Mouse (Mus musculus): ENCODE data around the gene Glt1d1. TPM values are rescaled to one million over a fixed set of nuclear protein-coding genes. Genes with fewer than 3 reads are reported as not detected.
A peak's percentile ranks its signal among the peaks of the same experiment; 100 is the strongest.

The Glt1d1 gene
- polyA plus RNA-seq, 1 experiment from 2014 or later, result 2.9 TPM

DNA sequence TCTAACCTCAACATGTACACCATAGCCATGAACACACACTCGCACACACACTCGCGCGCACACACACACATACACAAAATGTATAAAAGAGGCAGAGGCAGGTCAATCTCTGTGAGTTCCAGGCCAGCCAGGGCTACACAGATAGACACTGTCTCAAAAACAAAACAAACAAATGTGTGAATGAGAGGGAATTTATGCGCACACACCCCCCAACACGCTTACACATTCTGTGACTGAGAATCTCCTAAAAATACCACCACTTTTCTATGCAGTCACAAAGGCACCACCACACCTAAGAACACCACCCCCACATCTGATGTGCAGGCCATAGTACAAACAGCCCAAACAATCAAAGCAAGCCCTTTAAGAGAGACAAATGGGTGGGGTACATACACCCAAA is 19.7 kb upstream of the Glt1d1 start:
- 86% methylated on average over 6 of the region's 6 CpGs for WGBS (ENCODE audit: insufficient replicate concordance)
- DNase-seq (no peak), ATAC-seq (no peak)
- Histone ChIP-seq H3K27ac (ENCODE audit: low read depth) (peak overlapping the region; percentile 91), H3K4me1 (ENCODE audit: insufficient read depth) (peaks cover 64% of the 10 kb centered on the region), H3K4me2 (ENCODE audit: low read depth, low read length) (0 out of 2 replicates have a peak overlapping the region, but pooled peaks have one; percentile 49), H3K36me3 (replicated peaks; ENCODE audit: insufficient read depth, low read length) (peaks cover 13% of the 10 kb centered on the region), H3K4me3 (ENCODE audit: low read depth, low read length) (no peak overlapping the region), H3K27me3 (ENCODE audit: insufficient read depth, low read length) (no peaks in the 10 kb centered on the region), H3K9ac (replicated peaks) (no peak overlapping the region), H3K9me3 (ENCODE audit: low read length) (no peaks in the 10 kb centered on the region)
- TF ChIP-seq CTCF (IDR thresholded peaks at IDR 0.05; ENCODE audit: low read depth), result no peak
- TF ChIP-seq EP300 (IDR thresholded peaks at IDR 0.05; ENCODE audit: low read depth), result no peak

DNA sequence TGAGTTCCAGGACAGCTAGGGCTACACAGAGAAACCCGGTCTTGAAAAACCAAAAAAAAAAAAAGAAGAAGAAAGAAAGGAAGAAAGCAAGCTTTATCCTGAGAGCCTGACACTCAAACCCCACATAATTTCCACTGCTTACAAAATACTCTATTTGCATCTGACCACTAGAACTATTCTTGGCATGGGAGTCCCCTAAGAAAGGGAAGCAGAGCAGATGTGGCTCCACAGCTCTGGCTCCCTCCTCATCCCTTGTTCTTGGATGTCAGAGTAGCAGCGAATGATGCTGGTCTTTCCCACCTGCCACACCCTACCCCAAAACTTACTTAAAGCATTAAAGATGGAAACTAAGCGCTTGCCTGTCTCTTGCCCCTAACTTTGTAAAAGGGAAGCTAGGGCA is 16.6 kb upstream of the Glt1d1 start:
- ATAC-seq (no peak), DNase-seq (no peak)
- Histone ChIP-seq H3K36me3 (replicated peaks; ENCODE audit: insufficient read depth, low read length) (no peaks in the 10 kb centered on the region), H3K4me2 (ENCODE audit: low read depth, low read length) (peak overlapping the region; percentile 90), H3K9ac (replicated peaks) (peak overlapping the region; percentile 98), H3K27ac (ENCODE audit: low read depth) (peak overlapping the region; percentile 95), H3K4me3 (ENCODE audit: low read depth, low read length) (peak overlapping the region; percentile 97), H3K9me3 (ENCODE audit: low read length) (no peaks in the 10 kb centered on the region), H3K27me3 (ENCODE audit: insufficient read depth, low read length) (no peaks in the 10 kb centered on the region), H3K4me1 (ENCODE audit: insufficient read depth) (peaks cover 52% of the 10 kb centered on the region)
- WGBS (ENCODE audit: insufficient replicate concordance), result 43% methylated on average over 3 of the region's 3 CpGs
- TF ChIP-seq EP300 (IDR thresholded peaks at IDR 0.05; ENCODE audit: low read depth) (no peak), CTCF (IDR thresholded peaks at IDR 0.05; ENCODE audit: low read depth) (no peak)

DNA sequence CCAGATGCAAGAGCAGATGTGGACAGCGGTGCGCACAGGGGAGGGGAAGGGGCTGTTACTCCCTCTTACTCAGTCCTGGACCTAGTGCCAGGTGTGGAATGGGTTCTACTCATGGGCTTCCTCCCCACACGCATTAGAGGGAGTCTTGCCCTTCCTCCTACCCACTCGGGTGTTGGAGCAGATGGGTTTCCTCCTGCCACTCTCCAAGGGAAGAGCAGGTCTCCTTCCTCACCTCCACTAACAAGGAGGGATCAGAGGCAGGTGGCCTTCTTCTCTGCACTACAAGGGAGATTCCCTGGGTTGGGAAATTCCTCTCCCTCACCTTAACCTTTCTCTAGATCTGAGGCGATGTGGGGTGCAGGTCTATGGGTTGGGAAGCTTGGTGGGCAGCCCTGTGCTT is 15.9 kb upstream of the Glt1d1 start:
- Histone ChIP-seq H3K36me3 (replicated peaks; ENCODE audit: insufficient read depth, low read length) (no peaks in the 10 kb centered on the region), H3K27me3 (ENCODE audit: insufficient read depth, low read length) (no peaks in the 10 kb centered on the region), H3K4me3 (ENCODE audit: low read depth, low read length) (peak overlapping the region; percentile 97), H3K9me3 (ENCODE audit: low read length) (no peaks in the 10 kb centered on the region), H3K9ac (replicated peaks) (peak overlapping the region; percentile 98), H3K27ac (ENCODE audit: low read depth) (peak overlapping the region; percentile 95), H3K4me1 (ENCODE audit: insufficient read depth) (peaks cover 49% of the 10 kb centered on the region), H3K4me2 (ENCODE audit: low read depth, low read length) (peak overlapping the region; percentile 90)
- no peak for ATAC-seq
- TF ChIP-seq CTCF (IDR thresholded peaks at IDR 0.05; ENCODE audit: low read depth) (no peak), EP300 (IDR thresholded peaks at IDR 0.05; ENCODE audit: low read depth) (no peak)
- DNase-seq, result peak; percentile 32
- 4% methylated on average over 5 of the region's 5 CpGs for WGBS (ENCODE audit: insufficient replicate concordance)

GRCm38 (mm10) chr5:127616884-127617635 is 15.0 kb upstream of the Glt1d1 start:
- Histone ChIP-seq H3K27ac (ENCODE audit: low read depth) (peak overlapping the region; percentile 95), H3K4me3 (ENCODE audit: low read depth, low read length) (peak overlapping the region; percentile 97), H3K9me3 (ENCODE audit: low read length) (no peaks in the 10 kb centered on the region), H3K4me1 (ENCODE audit: insufficient read depth) (peaks cover 40% of the 10 kb centered on the region), H3K9ac (replicated peaks) (peak overlapping the region; percentile 98), H3K36me3 (replicated peaks; ENCODE audit: insufficient read depth, low read length) (no peaks in the 10 kb centered on the region), H3K4me2 (ENCODE audit: low read depth, low read length) (peak overlapping the region; percentile 90), H3K27me3 (ENCODE audit: insufficient read depth, low read length) (no peaks in the 10 kb centered on the region)
- WGBS (ENCODE audit: insufficient replicate concordance), result 3% methylated on average over 78 of the region's 91 CpGs
- ATAC-seq, result peak; percentile 93
- peak; percentile 83 for TF ChIP-seq EP300 (IDR thresholded peaks at IDR 0.05; ENCODE audit: low read depth)
- no peak for TF ChIP-seq CTCF (IDR thresholded peaks at IDR 0.05; ENCODE audit: low read depth)
- DNase-seq, result peak; percentile 96

DNA sequence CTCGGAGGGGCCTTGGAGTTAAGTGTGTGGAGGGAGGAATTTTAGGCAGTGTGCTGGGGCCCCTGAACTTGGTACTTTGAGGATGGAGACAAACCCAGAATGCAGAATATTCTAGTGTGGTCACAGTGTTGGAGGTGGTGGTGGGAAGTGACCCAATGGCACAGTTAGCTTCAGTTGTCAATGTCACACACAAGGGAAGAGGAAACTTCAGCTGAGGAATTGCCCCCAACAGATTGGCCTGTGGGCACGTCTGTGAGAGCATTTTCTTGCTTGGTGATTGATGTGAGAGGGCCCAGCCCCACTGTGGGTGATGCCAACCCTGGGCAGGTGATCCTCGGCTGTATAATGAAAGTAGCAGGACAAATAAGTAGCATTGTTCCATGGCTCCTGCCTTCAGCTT is 13.2 kb upstream of the Glt1d1 start:
- Histone ChIP-seq H3K9me3 (ENCODE audit: low read length) (no peaks in the 10 kb centered on the region), H3K27me3 (ENCODE audit: insufficient read depth, low read length) (no peaks in the 10 kb centered on the region), H3K27ac (ENCODE audit: low read depth) (no peak overlapping the region), H3K4me2 (ENCODE audit: low read depth, low read length) (no peak overlapping the region), H3K4me1 (ENCODE audit: insufficient read depth) (peaks cover 28% of the 10 kb centered on the region), H3K4me3 (ENCODE audit: low read depth, low read length) (no peak overlapping the region), H3K36me3 (replicated peaks; ENCODE audit: insufficient read depth, low read length) (no peaks in the 10 kb centered on the region), H3K9ac (replicated peaks) (no peak overlapping the region)
- DNase-seq (no peak), ATAC-seq (no peak)
- TF ChIP-seq CTCF (IDR thresholded peaks at IDR 0.05; ENCODE audit: low read depth) (no peak), EP300 (IDR thresholded peaks at IDR 0.05; ENCODE audit: low read depth) (no peak)
- 54% methylated on average over 3 of the region's 3 CpGs for WGBS (ENCODE audit: insufficient replicate concordance)

- DNase-seq (no peak), ATAC-seq (no peak)
- Histone ChIP-seq H3K27ac (ENCODE audit: low read depth) (no peak overlapping the region), H3K4me2 (ENCODE audit: low read depth, low read length) (no peak overlapping the region), H3K4me1 (ENCODE audit: insufficient read depth) (peaks cover 12% of the 10 kb centered on the region; the same call in 1 of the 2 replicates), H3K27me3 (ENCODE audit: insufficient read depth, low read length) (no peaks in the 10 kb centered on the region), H3K36me3 (replicated peaks; ENCODE audit: insufficient read depth, low read length) (no peaks in the 10 kb centered on the region), H3K4me3 (ENCODE audit: low read depth, low read length) (no peak overlapping the region), H3K9me3 (ENCODE audit: low read length) (no peaks in the 10 kb centered on the region), H3K9ac (replicated peaks) (no peak overlapping the region)
- no peak for TF ChIP-seq EP300 (IDR thresholded peaks at IDR 0.05; ENCODE audit: low read depth)
- no peak for TF ChIP-seq CTCF (IDR thresholded peaks at IDR 0.05; ENCODE audit: low read depth)
- WGBS (ENCODE audit: insufficient replicate concordance), result 83% methylated on average over 8 of the region's 8 CpGs
These were observed 11.7 kb upstream of the Glt1d1 start for GRCm38 (mm10) chr5:127620371-127620770.

All from liver, postnatal 0 days (tissue).